Mouse (Mus musculus): ENCODE data around the gene Hsd17b11. TPM values are rescaled to one million over a fixed set of nuclear protein-coding genes. Genes with fewer than 3 reads are reported as not detected.

The Hsd17b11 gene
- 5.3 and 6.2 TPM in 2 replicates for polyA plus RNA-seq (2015; fragmentation: Nextera tagmentation; extraction: Ambion mirVana)

- peak within 1 kb of the TSS; percentile 85 for H3K4me2 ChIP-seq (ENCODE audit: low read depth, low read length)
- no peaks in the 10 kb centered on the region for H3K27me3 ChIP-seq (ENCODE audit: control insufficient read depth, insufficient read depth, low read depth, low read length)
- H3K9ac ChIP-seq (ENCODE audit: low read length), result peak within 1 kb of the TSS; percentile 72
- H3K36me3 ChIP-seq (ENCODE audit: control insufficient read depth, insufficient read depth, low read length), result peaks cover 5% of the 10 kb centered on the region
- peak within 1 kb of the TSS; percentile 91 for H3K27ac ChIP-seq (ENCODE audit: low read length)
- peaks cover 25% of the 10 kb centered on the region for H3K4me1 ChIP-seq (replicated peaks; ENCODE audit: control insufficient read depth, insufficient read depth, low read length)
- H3K4me3 ChIP-seq (ENCODE audit: low read length), result peak within 1 kb of the TSS; percentile 68
- WGBS, result under 1% methylated on average over 31 of the region's 31 CpGs
- H3K9me3 ChIP-seq (ENCODE audit: control insufficient read depth, low read length), result no peaks in the 10 kb centered on the region
- peak; percentile 97 for ATAC-seq (ENCODE audit: low read depth)
Observed at GRCm38 (mm10) chr5:104021597-104022378, at the start of gene Hsd17b11. Gene Hsd17b11 (minus strand): TSS chr5:104021919.

- no peak for ATAC-seq (ENCODE audit: low read depth)
- no peaks in the 10 kb centered on the region for H3K27me3 ChIP-seq (ENCODE audit: control insufficient read depth, insufficient read depth, low read depth, low read length)
- H3K4me1 ChIP-seq (replicated peaks; ENCODE audit: control insufficient read depth, insufficient read depth, low read length), result peaks cover 8% of the 10 kb centered on the region
- WGBS, result 77% methylated on average over 4 of the region's 4 CpGs
- no peaks in the 10 kb centered on the region for H3K9me3 ChIP-seq (ENCODE audit: control insufficient read depth, low read length)
- H3K9ac ChIP-seq (ENCODE audit: low read length), result no peak overlapping the region
- H3K27ac ChIP-seq (ENCODE audit: low read length), result no peak overlapping the region
- H3K4me3 ChIP-seq (ENCODE audit: low read length), result no peak overlapping the region
- H3K36me3 ChIP-seq (ENCODE audit: control insufficient read depth, insufficient read depth, low read length), result no peaks in the 10 kb centered on the region
- H3K4me2 ChIP-seq (ENCODE audit: low read depth, low read length), result no peak overlapping the region
Observed at GRCm38 (mm10) chr5:104071048-104071447, 49.3 kb upstream of the Hsd17b11 start.

GRCm38 (mm10) chr5:104068751-104069150, 47.0 kb upstream of the Hsd17b11 start:
- H3K27me3 ChIP-seq (ENCODE audit: control insufficient read depth, insufficient read depth, low read depth, low read length), result no peaks in the 10 kb centered on the region
- H3K9ac ChIP-seq (ENCODE audit: low read length), result no peak overlapping the region
- no peak overlapping the region for H3K27ac ChIP-seq (ENCODE audit: low read length)
- H3K4me2 ChIP-seq (ENCODE audit: low read depth, low read length), result no peak overlapping the region
- peaks cover 9% of the 10 kb centered on the region for H3K36me3 ChIP-seq (ENCODE audit: control insufficient read depth, insufficient read depth, low read length)
- WGBS, result 81% methylated on average over 7 of the region's 7 CpGs
- no peak overlapping the region for H3K4me3 ChIP-seq (ENCODE audit: low read length)
- H3K9me3 ChIP-seq (ENCODE audit: control insufficient read depth, low read length), result no peaks in the 10 kb centered on the region
- ATAC-seq (ENCODE audit: low read depth), result no peak
- H3K4me1 ChIP-seq (replicated peaks; ENCODE audit: control insufficient read depth, insufficient read depth, low read length), result peaks cover 5% of the 10 kb centered on the region

- no peaks in the 10 kb centered on the region for H3K4me1 ChIP-seq (replicated peaks; ENCODE audit: control insufficient read depth, insufficient read depth, low read length)
- no peak overlapping the region for H3K27ac ChIP-seq (ENCODE audit: low read length)
- H3K27me3 ChIP-seq (ENCODE audit: control insufficient read depth, insufficient read depth, low read depth, low read length), result no peaks in the 10 kb centered on the region
- no peak overlapping the region for H3K4me2 ChIP-seq (ENCODE audit: low read depth, low read length)
- no peak for ATAC-seq (ENCODE audit: low read depth)
- no peak overlapping the region for H3K9ac ChIP-seq (ENCODE audit: low read length)
- 90% methylated on average over 11 of the region's 11 CpGs for WGBS
- no peak overlapping the region for H3K4me3 ChIP-seq (ENCODE audit: low read length)
- H3K9me3 ChIP-seq (ENCODE audit: control insufficient read depth, low read length), result no peaks in the 10 kb centered on the region
- peaks cover 20% of the 10 kb centered on the region for H3K36me3 ChIP-seq (ENCODE audit: control insufficient read depth, insufficient read depth, low read length)
Observed at GRCm38 (mm10) chr5:104062773-104063551, 41.2 kb upstream of the Hsd17b11 start.

- peaks cover 20% of the 10 kb centered on the region for H3K36me3 ChIP-seq (ENCODE audit: control insufficient read depth, insufficient read depth, low read length)
- WGBS, result 81% methylated on average over 13 of the region's 13 CpGs
- no peak overlapping the region for H3K9ac ChIP-seq (ENCODE audit: low read length)
- no peak overlapping the region for H3K4me3 ChIP-seq (ENCODE audit: low read length)
- no peaks in the 10 kb centered on the region for H3K9me3 ChIP-seq (ENCODE audit: control insufficient read depth, low read length)
- H3K4me1 ChIP-seq (replicated peaks; ENCODE audit: control insufficient read depth, insufficient read depth, low read length), result no peaks in the 10 kb centered on the region
- H3K27ac ChIP-seq (ENCODE audit: low read length), result no peak overlapping the region
- no peak for ATAC-seq (ENCODE audit: low read depth)
- no peaks in the 10 kb centered on the region for H3K27me3 ChIP-seq (ENCODE audit: control insufficient read depth, insufficient read depth, low read depth, low read length)
- H3K4me2 ChIP-seq (ENCODE audit: low read depth, low read length), result no peak overlapping the region
Observed at GRCm38 (mm10) chr5:104061936-104062772, 40.4 kb upstream of the Hsd17b11 start.

- no peaks in the 10 kb centered on the region for H3K4me1 ChIP-seq (replicated peaks; ENCODE audit: control insufficient read depth, insufficient read depth, low read length)
- H3K27ac ChIP-seq (ENCODE audit: low read length), result no peak overlapping the region
- peaks cover 20% of the 10 kb centered on the region for H3K36me3 ChIP-seq (ENCODE audit: control insufficient read depth, insufficient read depth, low read length)
- no peak for ATAC-seq (ENCODE audit: low read depth)
- 91% methylated on average over 5 of the region's 5 CpGs for WGBS
- no peak overlapping the region for H3K4me3 ChIP-seq (ENCODE audit: low read length)
- H3K9me3 ChIP-seq (ENCODE audit: control insufficient read depth, low read length), result no peaks in the 10 kb centered on the region
- no peaks in the 10 kb centered on the region for H3K27me3 ChIP-seq (ENCODE audit: control insufficient read depth, insufficient read depth, low read depth, low read length)
- no peak overlapping the region for H3K9ac ChIP-seq (ENCODE audit: low read length)
- no peak overlapping the region for H3K4me2 ChIP-seq (ENCODE audit: low read depth, low read length)
Observed at GRCm38 (mm10) chr5:104060429-104060828, 38.7 kb upstream of the Hsd17b11 start.

GRCm38 (mm10) chr5:104059628-104060027, 37.9 kb upstream of the Hsd17b11 start:
- Histone ChIP-seq H3K9me3 (ENCODE audit: control insufficient read depth, low read length) (no peaks in the 10 kb centered on the region), H3K4me2 (ENCODE audit: low read depth, low read length) (no peak overlapping the region), H3K36me3 (ENCODE audit: control insufficient read depth, insufficient read depth, low read length) (peaks cover 17% of the 10 kb centered on the region), H3K27ac (ENCODE audit: low read length) (no peak overlapping the region), H3K4me3 (ENCODE audit: low read length) (no peak overlapping the region), H3K27me3 (ENCODE audit: control insufficient read depth, insufficient read depth, low read depth, low read length) (no peaks in the 10 kb centered on the region), H3K4me1 (replicated peaks; ENCODE audit: control insufficient read depth, insufficient read depth, low read length) (no peaks in the 10 kb centered on the region), H3K9ac (ENCODE audit: low read length) (no peak overlapping the region)
- 72% methylated on average over 9 of the region's 9 CpGs for WGBS
- no peak for ATAC-seq (ENCODE audit: low read depth)

- ATAC-seq (ENCODE audit: low read depth), result no peak
Observed at GRCm38 (mm10) chr5:104058021-104058420, 36.3 kb upstream of the Hsd17b11 start.

GRCm38 (mm10) chr5:104056295-104056694, 34.6 kb upstream of the Hsd17b11 start:
- no peak overlapping the region for H3K9ac ChIP-seq (ENCODE audit: low read length)
- no peaks in the 10 kb centered on the region for H3K27me3 ChIP-seq (ENCODE audit: control insufficient read depth, insufficient read depth, low read depth, low read length)
- H3K36me3 ChIP-seq (ENCODE audit: control insufficient read depth, insufficient read depth, low read length), result peaks cover 9% of the 10 kb centered on the region
- H3K9me3 ChIP-seq (ENCODE audit: control insufficient read depth, low read length), result no peaks in the 10 kb centered on the region
- no peak for ATAC-seq (ENCODE audit: low read depth)
- no peak overlapping the region for H3K27ac ChIP-seq (ENCODE audit: low read length)
- 89% methylated on average over 7 of the region's 7 CpGs for WGBS
- no peaks in the 10 kb centered on the region for H3K4me1 ChIP-seq (replicated peaks; ENCODE audit: control insufficient read depth, insufficient read depth, low read length)
- no peak overlapping the region for H3K4me2 ChIP-seq (ENCODE audit: low read depth, low read length)
- no peak overlapping the region for H3K4me3 ChIP-seq (ENCODE audit: low read length)

More at GRCm38 (mm10) chr5:104058021-104058420, 36.3 kb upstream of the Hsd17b11 start:
- H3K27me3 ChIP-seq (ENCODE audit: control insufficient read depth, insufficient read depth, low read depth, low read length), result no peaks in the 10 kb centered on the region
- peaks cover 12% of the 10 kb centered on the region for H3K36me3 ChIP-seq (ENCODE audit: control insufficient read depth, insufficient read depth, low read length)
- H3K4me1 ChIP-seq (replicated peaks; ENCODE audit: control insufficient read depth, insufficient read depth, low read length), result no peaks in the 10 kb centered on the region
- H3K9ac ChIP-seq (ENCODE audit: low read length), result no peak overlapping the region
- 65% methylated on average over 15 of the region's 15 CpGs for WGBS
- no peak overlapping the region for H3K27ac ChIP-seq (ENCODE audit: low read length)
- H3K4me2 ChIP-seq (ENCODE audit: low read depth, low read length), result no peak overlapping the region
- no peak overlapping the region for H3K4me3 ChIP-seq (ENCODE audit: low read length)
- no peaks in the 10 kb centered on the region for H3K9me3 ChIP-seq (ENCODE audit: control insufficient read depth, low read length)

All from lung, embryonic 16.5 days (tissue).